Mouse (Mus musculus) yolk sac, embryonic 10.5 days (tissue): ENCODE results near the gene Tomm20.
"Not testable (repeated sequence)": the region's sequence is repeated elsewhere in the genome, so short reads cannot be mapped to it uniquely, and the experiment has no call there.

Experiments
- DNase-seq: peaks from one replicate; pipeline ENCODE4 v3.0.0-alpha.2; 2017; ENCODE audit warnings: low spot score

Gene Tomm20

DNA sequence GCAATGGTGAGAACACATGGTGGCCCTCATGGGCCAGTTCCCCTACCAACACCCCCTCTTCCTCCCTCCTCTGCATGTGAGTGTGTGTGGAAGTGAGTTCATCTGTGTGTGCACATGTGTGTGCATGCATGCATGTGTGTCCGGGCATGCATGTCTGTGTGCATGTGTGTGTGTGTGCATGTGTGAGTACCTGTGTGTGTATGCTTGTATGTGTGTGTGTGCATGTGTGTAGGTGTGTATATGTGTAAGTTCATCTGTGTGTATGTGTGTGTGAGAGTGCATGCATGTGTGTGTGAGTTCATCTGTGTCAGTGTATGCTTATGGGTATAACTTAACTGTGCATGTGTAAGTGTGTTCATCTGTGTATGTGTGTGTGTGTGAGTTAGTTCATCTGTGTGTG is 27.3 kb downstream of the Tomm20 start:
- no peak for DNase-seq

DNA sequence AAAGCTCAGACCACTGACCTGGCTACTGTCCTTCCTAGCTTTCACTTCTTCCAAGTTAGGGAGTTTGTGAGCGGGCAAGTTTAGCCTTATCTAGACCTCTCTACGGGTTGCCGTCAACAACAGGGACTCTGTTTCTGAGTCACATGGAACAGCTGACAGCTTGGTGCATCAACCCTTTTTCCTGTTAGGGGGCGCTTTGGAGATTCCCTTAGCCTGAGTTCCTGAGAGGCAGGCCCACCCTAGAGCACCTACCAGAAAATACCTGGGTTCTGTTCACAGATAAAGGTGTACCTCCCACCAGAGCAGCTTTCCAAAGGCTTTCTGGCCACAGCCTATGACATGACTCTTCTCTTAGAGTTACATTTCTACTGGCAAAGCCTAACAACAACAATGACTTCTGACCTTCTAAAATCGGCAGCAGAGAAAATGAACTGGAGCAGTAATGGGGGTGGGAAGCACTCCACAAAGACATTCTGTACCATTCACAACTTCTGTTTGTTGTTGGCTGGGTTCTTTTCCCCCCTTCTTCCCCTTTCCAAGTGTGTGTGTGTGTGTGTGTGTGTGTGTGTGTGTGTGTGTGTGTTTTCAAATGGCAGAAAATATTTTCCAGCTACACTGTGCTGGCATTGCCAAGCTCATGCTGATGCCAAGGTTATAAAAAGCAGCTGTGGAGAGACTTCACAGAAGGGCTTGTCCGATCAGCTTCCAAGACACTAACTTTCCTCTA is 28.3 kb downstream of the Tomm20 start:
- no peak for DNase-seq

DNA sequence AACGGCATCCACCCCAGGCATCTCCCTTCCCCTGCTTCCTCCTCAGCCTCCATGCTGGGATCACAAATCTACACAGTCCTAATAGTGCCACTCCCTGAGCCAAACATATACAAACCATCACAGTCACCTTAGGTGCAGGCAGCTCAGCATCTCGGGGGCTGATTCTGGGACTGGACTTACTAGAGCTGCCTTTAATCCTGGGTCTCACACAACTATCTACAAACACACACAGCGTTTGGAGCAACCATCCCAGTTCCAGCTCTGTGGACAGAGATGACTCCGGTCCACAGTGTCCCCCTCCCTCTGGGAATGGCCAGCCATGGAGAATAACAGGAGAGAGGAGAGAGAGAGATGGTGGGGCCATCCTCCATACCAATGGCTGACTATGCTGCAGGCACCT is 29.0 kb downstream of the Tomm20 start:
- no peak for DNase-seq

DNA sequence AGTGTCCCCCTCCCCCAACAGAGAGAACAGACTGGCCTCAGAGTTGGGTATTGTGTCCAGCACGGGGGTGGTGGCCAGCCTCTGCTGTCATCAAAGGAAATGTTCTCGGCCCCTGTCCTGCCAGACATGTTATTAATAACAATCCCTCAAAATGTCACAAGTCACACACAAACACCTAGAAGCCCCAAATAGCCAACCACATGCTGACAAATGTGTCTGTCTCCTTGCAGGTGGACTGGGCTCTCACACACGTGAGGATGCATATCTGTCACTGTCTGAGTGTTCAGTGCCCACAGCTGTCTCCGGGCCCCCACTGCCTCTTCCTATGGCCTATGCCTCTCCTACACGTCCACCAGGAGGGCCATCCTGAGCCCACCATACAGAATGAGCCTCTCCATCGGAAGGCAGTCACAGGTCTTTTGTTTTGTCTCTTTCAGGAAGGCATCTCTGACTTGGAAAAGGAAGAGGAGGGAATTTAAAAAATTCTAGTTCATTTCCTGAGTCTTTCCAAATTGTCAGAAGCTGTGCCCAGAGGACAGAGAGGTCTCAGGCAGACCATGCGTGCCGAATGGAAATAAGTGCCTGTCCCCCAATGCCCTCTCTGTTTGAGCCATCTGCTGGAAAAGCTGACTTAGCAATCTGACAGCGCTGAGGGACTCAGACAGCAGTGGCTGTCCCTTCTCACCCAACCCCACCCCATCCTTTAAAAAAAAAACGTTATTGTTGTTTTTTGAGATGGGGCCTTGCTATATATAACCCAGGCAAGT is 30.9 kb downstream of the Tomm20 start:
- no peak for DNase-seq

DNA sequence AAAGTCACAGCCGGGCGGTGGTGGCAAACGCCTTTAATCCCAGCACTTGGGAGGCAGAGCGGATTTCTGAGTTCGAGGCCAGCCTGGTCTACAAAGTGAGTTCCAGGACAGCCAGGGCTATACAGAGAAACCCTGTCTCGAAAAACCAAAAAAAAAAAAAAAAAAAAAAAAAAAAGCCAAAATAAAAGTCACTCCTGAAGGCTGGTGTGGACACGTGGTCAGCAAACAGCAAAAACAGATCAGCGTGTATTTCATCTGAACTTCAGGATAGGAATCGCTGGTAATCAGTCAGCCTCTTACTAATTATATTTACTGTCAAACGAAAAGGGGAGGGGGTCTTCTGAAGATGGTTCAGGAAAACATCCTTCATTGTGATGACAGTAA is 31.5 kb downstream of the Tomm20 start:
- DNase-seq, result not testable (repeated sequence)

DNA sequence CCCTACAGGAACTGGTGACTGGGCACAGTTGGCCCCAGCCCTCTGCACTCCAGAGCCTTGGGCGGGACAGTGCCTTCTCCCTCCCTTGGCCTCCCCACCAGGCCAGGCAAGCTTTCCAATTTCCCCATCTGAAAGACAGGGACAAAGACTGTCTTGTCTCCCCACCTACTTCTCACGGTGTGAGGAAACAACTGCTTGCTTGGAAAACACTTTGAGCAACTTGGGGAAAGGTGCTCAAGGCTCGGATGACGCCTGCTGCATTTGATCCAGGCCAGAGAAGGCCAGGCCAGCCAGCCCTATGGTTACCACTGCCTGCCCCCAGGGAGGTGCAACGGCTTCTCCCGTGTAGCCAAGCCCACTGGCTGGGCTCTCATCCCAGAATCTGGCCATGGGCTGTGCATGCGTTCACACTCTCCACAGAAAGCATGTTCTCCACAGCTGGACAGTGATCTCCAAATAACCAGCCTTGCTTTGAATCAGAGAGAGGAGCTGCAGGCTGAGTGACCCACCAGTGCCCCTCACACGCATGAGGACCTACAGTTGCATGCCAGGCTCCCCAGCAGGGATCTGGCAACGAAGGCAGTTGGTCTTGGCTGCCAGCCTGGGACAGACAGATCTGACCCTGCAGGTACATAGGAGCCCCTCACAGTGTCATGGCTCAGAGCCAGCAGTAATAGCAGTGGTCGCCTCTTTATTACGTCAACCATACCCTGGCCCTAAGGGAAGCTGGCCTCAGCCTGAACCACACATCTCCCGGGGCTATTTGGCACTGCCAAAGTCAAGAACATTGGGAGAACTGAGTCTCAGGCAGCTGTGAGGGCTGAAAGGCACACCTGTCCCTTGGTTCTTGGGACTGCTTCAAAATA is 32.2 kb downstream of the Tomm20 start:
- no peak for DNase-seq

DNA sequence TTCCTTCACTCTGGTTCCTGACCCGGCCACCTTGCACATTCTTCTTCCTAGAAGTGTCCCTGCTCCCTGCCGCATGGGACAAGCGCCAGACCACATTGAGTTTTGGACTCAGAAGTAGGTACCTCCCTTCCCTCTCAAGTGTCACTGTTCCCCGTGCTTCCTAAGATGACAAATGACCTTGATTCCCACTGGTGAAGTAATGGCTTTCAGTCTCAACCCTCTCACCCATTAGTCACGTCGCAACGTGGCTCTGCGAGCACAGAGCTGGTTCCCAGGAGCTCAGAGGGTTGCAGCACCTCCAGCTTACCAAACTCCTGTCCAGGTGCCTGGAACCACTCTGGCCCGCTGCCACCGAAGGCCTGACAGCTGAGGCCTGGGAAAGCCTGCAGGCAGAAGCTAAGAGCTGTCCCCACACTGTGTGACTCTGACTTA is 36.3 kb downstream of the Tomm20 start:
- DNase-seq, result no peak

DNA sequence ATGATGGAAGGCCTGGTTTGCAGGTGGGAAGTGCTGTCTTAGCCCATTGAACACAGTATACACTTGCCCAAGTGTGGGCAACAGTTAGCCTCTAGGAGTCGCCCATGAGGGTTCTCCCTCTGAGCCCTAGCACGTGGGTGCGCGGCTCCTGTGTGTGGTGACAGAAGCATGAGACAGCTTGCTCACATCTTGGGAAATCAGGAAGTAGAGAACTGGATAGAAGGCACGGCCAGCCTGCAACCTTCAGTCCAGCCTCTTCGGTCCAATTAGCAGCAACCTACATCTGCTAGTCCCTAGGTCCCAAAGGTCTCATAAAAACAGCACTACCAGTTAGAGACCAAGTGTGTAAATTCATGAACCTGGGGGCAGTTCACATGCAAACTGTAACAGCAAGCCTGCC is 36.8 kb downstream of the Tomm20 start:
- DNase-seq, result no peak

DNA sequence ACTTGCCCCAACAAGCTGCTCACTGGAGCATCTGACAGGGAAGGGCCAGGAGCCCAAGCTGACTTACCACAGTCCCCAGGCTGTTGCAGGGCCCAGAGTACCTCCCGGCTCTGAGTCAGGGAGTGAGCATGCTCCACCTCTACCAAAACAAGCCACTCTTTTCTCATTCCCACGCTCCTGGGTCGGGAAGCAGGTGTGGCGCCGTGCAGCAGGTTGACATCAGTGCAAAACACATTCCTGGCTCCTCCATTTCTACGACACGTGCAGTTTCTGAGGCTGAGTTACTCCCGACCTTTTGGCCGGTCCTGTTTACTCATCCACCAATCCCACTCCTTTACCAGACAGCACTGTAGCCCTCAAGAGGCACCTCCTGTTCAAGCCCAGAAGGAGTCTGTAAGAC is 37.7 kb downstream of the Tomm20 start:
- DNase-seq, result peak; percentile 57

DNA sequence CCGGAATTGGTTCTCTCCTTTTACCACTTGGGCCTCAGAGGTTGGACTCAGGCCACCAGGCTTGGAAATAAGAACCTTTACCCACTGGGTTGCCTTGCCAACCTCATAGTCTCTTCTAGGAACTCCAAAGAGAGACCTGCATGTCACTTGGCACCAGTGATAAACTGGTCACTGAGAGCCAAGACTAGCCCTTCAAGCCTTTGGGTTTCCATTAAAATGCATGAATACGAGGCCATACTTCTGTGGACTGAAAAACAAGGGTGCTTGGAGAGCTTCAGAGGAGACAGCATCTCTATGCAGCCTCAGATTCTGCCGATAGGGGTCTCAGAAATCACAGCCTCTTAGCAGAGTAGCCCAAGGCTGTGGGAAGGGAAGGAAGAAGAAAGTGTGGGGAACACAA is 38.3 kb downstream of the Tomm20 start:
- DNase-seq, result no peak

DNA sequence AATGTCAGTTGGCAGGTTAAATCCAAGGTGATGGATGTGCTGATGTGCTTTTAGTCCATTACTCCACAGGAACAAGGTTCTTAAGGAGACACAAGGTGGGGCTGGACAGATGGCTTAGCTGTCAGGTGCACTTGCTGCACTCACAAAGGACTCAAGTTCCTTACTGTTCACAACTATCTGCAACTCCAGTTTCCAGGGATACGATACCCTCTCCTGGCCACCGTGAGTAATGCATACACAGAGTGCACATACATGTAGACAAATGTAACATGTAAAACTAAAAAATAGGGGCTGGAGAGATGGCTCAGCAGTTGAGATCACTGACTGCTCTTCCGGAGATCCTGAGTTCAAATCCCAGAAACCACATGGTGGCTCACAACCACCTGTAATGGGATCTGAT is 40.3 kb downstream of the Tomm20 start:
- no peak for DNase-seq

DNA sequence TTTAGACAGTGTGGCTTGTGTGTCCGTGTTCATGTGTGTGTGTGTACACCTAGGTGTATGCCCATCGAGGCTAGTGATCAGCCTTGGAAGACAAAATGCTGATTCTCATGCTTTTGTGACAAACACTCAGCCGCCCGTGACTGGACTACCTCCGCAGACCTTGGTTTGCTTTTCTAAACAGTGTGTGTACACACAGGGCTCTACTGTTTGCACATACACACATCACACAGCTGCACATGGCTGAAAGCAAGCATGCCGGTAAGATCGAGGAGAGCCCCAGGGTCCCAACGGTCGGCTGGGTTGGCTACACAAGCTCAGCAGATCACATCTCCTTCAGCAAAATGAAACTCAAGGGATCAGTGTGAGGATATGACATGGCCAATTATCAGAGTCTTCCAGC is 41.7 kb downstream of the Tomm20 start:
- DNase-seq, result no peak

DNA sequence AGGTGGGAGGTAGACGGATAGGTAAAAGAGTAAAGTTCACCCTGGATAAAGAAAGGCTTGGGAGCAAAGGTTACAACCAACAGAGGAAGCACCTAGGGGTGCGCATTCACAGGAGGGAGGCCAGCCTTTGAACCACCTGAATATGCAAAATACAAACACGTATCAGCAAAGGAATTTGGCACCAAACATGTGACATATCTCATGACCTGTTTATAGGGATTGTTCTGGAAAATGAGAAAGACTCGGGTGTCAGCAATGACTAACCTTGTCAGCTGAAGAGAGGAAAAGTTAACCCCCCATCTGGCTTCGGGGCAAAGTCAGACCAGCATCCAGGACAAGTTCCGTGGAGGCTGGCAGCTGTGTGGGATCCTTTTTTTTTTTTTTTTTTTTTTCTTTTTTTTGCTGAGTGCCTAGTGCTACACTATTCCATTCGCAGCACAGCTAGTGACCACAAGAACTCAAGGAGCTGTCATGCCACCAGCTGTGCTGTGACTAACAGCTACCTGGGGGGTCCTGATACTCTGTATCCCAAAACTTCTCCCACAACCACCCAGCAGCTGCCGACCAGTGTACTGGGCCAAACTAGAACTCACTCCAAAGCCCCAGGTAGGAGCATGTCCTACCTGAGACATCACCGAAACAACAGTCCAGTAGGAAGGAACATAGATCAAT is 42.3 kb downstream of the Tomm20 start:
- DNase-seq, result peak; percentile 84

DNA sequence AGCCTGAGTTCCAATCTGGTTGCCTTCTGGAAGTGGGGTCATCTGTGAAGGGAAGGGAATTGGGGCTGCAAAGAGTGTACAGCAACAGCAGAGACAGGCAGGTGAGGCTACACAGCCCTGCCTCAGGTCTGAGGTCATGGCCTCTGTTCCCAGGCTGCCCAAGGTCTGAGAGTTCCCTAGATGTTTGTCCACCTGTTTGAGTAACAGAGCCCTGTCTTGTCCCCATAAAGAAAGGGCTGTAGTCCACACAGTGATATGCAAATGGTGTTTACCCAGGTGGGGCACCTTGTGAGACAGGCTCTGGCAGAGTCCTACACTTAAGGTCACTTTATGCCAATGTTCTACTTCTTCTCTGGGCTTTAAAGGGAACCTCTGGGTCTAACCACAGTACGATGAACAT is 44.0 kb downstream of the Tomm20 start:
- peak; percentile 70 for DNase-seq

DNA sequence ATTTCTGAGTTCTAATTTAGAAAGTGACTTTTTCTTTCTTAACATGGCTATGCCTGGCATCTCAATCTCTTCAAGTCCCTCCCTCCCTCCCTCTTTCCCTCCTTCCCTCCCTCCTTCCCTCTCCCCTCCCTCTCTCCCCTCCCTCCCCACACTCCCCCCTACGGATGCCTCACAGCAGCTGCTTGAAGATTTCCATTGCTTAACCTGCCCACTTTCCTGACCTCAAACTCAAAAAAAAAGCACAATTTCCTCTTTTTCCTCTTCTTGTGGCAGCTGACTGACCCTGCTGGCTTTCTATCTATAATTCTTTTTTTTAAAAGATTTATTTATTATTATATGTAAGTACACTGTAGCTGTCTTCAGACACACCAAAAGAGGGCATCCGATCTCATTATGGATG is 44.6 kb downstream of the Tomm20 start:
- no peak for DNase-seq

DNA sequence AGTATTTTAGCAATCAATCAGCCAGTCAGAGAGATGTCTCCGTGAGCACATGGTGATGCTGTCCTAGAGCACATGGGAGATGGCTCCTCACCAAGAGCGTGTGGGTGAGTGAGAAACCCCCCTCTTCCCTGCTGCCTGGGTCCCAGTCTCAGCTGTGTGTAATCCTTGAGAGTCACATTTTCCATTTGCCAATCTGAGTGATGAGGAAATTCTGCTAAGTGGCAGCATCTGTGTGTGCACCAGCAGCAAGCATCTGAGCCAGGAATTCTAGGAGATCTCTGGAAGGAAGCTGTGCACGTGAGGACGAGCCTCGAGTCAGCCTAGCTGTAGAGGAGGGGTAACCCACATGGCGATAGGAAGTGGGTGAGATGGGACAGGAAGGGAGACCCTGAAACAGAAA is 50.5 kb downstream of the Tomm20 start:
- DNase-seq, result no peak

DNA sequence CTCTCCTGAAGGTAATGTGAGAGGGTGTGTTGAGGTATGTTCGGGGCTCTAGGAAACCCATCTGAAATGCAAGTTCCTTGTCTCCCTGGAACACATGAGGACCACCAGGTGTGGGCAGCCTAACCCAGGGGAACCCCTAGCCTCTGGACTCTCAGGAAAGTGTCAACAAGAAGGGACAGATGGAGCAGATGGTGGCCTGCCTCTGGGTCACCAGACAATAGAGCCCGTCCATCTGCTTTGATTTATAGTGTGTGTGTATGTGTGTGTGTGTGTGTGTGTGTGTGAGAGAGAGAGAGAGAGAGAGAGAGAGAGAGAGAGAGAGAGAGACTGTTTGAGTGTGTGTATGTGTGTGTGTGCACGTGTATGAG is 58.0 kb downstream of the Tomm20 start:
- no peak for DNase-seq

DNA sequence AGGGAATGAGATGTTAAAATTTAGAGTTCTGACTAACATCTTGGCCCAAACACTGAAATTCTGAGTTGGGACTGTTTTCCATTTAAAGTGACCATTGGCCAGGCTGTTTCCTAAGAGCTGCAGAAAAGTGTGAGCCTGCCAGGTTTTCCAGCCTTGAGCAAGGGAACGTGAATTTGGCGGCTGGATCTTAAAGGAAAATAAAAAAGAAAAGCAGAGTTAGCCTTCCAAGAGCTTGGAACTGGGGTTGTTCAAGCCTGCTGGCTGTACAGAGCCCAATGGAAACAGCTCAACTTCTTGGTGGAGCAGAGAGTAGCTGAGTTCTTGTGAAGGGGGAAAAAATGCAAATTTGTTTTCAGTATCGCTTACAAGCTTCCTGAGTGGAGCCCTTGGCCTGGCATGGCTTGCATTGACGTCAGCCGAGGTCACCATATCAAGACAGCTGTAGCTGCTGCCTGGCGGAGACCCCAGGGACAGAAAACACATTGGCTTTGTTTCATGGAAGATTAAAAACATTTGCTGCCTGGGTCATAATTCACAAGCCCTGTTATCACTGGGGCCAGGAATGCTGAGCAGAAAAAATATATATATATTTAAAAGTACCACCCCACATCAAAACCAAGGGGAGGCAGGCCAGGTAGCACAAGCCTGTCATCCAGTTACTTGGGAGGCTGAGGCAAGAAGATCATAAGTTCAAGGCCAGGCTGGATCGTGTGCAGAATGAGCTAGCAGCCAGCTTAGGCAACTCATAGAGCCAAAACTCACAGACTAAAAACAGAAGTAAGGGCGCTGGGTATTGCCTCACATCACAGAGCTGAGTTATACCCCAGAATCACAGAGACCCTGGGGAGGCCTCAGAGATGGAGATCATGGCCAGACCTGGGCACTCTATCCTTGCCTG is 58.7 kb downstream of the Tomm20 start:
- DNase-seq, result no peak

DNA sequence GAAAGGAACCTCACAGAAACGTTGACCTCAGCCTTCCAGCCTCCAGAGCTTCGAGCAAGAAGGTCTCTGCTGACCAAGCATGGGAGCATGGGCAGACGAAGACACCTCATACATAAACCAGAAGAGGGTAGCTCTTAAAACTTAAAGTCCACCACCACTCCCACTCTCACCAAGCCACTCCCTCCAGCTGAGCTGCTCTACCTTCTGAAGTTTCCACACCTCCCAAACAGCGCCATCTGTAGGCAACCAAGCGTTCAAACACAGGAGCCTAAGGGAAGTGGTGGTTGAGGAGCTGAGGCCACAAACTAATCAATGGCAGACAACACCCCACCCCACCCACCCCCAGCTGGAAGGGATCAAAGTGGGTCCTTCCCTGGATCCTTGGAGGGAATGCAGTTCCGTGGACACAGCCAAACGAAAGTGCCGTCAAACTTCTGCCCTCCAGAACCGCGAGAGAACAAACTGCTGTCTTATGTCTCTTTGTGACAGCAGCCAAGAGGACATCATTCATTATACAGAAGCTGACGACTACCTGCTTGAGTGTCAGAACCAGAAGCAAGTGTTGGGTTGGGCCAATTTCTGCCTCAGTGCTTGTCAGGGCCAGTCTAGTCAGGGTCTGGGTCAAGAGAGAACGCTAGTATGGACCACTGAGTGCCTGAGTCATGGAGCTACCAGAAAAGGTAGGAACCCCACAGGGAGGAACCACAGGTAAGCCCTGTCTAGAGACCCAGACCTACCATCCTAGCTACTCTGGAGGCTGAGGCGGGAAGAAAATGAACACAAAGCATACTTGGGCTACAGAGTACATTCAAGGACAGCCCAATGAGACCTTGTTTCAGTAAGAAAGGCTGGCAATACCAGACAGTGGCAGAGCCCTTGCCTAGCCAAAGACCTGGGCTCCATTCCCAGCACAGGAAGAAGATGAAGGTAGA is 59.8 kb downstream of the Tomm20 start:
- DNase-seq, result no peak
